Mouse (Mus musculus) ovary, postnatal 10 days (tissue): ENCODE results near the gene Sdad1.

ENCODE experiments used
- DNase-seq: peaks from one replicate; pipeline ENCODE4 v3.0.0; 2022; ENCODE audit warnings: low spot score

Gene Sdad1

GRCm38 (mm10) chr5:92312046-92312715, 1.9 kb upstream of the Sdad1 start:
- peak; percentile 68 for DNase-seq

DNA sequence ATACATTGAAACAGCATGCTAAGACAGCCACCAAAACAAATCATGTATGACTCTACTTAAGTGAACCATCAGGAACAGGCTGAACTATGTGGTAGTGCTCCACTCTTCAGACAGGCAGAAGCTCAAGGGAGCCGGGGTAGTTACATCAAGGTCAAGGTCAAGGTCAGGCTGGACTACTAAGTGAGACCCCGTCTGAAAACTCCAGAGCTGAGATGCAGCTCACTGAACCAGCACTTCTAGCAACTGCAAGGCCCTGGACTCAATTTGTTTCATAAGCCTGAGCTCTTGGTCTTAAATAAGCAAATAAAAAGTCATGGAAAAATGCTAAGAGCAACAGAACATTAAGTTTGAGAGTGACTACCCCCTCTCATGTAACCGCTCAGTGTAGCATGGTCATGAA, 6.0 kb downstream of the Sdad1 start:
- no peak for DNase-seq

DNA sequence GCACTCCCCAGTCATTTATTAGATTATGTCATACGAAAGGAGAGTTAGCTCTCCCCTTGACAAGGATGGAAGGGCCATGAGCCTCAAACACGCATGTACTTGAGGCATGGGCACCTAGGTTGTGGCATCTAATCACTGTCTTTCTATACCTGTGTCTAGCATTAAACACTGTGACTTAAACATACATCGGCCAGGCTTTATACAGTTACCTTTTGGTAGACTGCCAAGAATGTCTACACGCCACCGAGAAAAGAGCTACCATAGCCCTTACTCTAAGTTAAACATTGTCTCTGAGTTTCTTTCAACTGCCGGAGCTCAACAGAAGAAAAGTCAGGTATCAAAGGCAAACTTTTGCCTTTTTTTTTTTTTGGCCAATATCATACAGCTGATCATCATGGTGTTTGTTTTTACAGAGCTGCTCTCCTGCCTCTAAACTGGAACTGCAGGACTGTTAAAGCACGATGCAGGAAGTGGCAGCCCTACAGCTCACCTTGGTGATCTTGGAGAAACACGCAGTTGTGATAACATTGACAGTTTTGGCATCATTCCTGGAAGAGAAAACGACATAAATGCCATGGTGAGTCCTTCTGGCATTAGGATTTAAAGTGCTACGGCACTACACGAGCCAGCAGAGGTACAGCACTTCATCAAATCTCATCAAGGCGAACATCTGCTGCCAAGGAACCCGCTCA, 8.0 kb downstream of the Sdad1 start:
- no peak for DNase-seq

GRCm38 (mm10) chr5:92294525-92294924, 15.8 kb downstream of the Sdad1 start:
- no peak for DNase-seq

DNA sequence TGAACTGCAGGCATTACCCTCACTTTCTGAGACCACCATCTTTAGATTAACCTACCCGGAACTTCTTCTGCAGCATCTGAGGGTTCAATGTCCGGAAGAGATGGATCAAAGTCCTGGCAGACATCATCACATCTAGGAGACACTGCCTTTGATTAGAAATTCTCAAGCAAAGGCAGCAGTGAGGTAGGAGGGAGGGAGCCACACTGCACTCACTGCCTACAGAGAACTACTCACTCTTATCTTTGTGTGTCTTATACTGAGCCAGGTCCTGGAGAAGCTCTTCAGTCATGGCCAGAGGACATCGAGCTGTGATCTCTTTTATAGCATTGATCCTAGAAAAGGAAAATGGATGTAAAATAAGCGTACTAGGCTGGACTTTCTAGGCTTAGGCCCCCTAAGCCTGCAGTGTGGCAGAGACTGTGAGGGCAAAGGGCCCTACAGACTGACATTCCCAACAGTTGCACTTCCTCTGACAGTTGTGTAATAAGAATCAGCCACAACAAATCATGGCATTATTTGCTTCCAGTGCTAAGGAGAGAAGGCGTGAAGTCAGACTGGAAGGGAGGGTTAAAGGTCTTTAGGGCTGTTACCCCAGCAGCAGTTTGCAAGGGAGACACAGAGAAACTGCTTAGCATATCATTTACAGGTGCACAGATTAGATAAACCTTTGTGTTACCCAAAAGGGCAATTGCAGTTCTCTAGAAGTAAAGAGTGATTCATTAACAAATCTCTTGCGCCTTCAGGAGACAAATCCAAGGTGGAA, 18.4 kb downstream of the Sdad1 start:
- DNase-seq: no peak

GRCm38 (mm10) chr5:92287840-92288239, 22.4 kb downstream of the Sdad1 start:
- DNase-seq: no peak

DNA sequence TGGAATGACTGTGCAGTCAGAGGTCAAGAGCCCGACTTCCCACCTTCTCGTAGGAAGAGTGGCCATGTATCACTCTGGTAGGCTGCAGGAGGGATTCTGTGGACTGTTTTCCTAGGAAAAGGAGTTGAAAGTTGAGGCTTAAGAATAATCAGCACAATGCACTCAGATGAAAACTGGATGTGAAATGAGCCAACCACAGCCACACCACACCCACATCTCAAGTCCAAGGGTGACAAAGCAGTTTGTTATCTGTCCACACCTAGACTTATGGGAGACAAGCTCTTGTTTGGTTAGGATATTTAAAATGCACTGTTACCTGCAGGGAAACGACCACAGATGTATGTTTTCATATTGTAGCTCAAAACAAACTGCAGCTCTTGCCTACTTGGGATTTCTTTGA, 27.2 kb downstream of the Sdad1 start:
- DNase-seq: no peak

- DNase-seq: no peak
Measured at GRCm38 (mm10) chr5:92282571-92282970, 27.7 kb downstream of the Sdad1 start.

- DNase-seq: no peak
Measured at GRCm38 (mm10) chr5:92278942-92279537, 31.2 kb downstream of the Sdad1 start.

DNA sequence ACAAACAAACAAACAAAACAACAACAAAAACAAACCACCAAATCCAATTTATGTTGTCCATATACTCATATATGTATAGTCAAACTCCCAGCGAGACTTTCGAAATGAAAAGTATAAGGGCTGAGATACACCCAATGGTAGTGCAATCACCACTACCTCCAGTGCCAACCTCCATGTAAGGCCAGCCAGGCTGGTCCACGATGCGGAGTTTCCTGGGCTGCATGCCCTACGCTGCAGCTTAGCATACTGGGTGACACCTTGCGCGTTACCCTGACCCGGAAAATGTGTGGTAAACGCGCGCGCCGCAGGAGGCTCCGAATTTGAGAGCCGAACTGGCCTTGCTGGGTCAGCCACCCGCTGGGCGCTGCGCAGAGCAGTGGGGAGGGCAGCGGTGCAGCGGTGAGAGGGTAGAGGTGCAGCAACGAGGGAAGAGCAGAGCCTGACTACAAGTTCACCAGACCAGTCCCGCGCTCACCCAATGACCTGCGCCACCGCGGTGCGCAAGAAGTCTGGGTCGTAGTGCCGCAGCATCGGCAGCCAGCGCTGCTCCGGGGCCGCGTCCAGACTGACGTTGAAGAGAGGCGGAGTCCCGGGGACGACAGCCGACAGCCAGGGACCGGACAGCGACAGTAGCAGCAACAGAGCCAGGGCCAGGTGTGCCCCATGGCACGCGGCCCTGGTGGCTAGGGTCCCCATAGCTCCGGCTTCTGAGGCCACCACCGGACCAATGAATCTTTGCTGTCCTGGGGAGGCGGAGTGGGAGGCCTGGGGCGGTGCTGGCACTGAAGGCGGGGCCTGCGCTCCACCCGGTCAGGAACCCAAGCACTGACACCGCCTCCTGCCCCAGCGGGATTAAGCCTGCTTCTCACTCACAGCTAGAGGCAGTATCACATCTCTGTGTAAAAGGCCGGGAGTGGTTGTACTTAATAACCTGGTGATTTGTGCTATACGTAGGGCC, 32.6 kb downstream of the Sdad1 start, which contains the start of gene Naaa:
Naaa (minus strand) TSS at position 734 of the 958 bp plus-strand sequence.
- DNase-seq: peak; percentile 69

- DNase-seq: no peak
Measured at GRCm38 (mm10) chr5:92270496-92270895, 39.8 kb downstream of the Sdad1 start.

DNA sequence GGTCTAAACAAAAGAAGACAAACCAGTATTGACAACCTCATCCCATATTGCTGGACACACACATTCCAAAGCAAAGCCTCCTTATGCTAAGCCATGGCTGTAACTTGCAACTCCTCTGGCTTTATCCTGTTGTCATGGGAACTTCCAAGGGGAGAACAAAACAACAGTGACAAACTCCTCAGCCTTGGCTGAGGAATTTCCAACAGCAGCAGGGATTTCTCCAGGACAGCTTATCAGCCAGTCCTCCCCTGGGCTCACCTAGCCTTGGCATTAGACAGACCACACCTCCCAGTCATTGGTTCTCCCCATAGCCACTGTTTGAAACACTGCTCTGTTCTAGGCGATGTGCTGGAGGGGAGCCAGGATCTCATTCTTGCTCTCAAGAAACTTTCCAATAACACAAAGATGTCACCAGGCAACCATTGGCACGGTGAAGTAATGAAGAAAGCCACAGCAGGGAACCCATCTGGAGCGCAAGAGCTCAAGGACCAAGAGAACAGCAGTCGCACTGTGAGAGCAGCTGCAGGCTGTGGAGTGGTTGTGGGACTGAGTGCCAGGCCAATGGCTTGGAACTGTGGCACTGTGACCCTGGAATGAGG, 46.4 kb downstream of the Sdad1 start:
- peak; percentile 15 for DNase-seq

DNA sequence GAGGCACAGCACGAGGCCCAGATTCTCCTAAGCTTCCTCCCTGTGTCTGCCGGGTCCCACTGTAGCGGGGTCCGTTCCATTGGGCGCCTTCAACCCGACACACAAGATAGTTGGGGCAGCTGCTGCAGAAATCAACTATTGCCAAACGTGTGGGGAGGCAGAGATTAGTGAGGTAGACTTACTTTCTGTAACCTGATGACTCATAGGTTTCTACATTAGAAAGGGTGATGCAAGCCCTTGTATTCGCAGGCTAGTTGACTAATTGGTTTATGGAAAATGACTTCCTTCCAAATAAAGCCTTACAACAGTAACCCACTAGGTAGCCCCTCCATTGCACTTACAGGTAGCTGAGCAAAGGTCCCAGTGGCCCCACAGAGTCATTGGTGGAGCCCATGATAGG, 47.6 kb downstream of the Sdad1 start:
- DNase-seq: no peak

DNA sequence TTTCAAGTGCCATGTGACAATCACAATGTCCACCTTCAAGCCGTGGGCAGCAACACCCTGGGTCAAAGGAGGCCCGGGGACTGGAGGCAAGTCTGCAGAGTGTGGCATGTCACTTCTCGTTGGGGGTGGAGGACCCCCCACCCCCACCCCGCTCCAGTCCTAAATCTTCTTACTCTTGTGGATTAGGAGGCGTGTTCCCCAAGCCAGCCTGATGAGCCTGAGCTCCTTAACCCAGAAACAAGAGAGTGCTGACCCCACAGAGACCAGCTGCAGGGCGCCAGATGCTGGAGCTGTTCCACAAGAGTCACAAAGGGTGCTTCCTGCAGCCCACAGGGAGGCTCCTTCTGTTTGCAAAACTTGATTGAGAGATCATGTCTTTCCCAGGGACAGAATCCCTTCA, 54.1 kb downstream of the Sdad1 start, which contains the start of gene Ppef2:
Ppef2 (minus strand) TSS at position 61 of the 400 bp plus-strand sequence.
- DNase-seq: no peak

- no peak for DNase-seq
Measured at GRCm38 (mm10) chr5:92254476-92254875, 55.8 kb downstream of the Sdad1 start.

GRCm38 (mm10) chr5:92252797-92253343, 57.4 kb downstream of the Sdad1 start:
- DNase-seq: no peak

- no peak for DNase-seq
Measured at GRCm38 (mm10) chr5:92252031-92252430, 58.2 kb downstream of the Sdad1 start.

DNA sequence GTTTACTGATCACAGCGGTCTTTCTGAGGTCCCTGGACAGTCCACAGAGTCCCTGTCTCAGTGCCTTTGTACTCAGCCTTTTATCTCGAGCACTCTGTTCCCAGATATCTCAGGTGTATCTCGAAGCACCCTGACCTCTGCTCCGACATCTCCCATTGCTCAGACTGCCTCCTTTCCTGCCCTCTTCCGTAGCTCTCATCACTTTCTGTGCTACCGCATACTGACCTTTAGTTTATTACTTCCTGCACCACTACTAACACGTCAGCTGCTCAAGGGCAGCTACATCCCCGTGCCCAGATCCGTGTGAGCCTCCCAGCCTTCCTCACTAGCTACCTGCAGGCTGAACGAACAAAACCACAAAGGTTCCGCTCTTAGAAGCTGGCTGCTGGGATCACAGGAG, 61.7 kb downstream of the Sdad1 start:
- DNase-seq: no peak

DNA sequence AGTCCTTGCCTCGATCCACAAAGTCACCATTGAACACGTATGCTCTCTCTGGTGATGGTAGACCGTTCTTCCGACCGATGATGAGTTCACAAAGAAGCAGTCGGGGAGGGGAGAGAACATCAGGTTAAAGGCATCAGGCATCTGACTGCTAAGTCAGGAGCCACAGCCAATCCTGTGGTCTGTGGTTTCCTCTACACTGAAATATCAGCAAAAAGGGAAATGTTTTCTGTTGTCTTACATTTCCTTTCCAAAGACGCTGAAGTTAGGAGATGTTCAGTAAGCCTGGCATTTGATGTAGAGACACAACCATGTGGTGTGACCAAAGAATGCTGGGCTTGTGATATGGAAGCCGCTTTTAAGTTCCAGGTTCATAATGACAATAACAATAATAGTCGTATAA, 64.8 kb downstream of the Sdad1 start:
- DNase-seq: no peak

DNA sequence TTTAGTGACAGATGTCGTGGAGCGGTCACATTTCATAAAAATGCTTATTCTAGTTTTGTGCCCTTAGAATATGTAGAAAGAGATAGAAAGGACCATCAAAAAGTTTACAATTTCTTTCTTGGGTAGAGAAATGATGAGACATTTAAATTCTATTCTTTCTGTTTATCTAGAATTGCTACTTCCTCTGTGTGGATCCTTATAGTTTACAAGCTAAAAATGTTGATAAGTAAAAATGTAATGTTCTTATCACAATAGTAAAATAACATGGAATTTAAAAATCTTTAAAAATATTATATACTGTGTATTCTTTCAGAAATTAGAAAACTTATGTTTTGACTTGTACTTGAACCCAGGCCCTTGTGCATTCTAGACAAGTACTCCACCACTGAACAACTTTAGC, 65.4 kb downstream of the Sdad1 start:
- no peak for DNase-seq

DNA sequence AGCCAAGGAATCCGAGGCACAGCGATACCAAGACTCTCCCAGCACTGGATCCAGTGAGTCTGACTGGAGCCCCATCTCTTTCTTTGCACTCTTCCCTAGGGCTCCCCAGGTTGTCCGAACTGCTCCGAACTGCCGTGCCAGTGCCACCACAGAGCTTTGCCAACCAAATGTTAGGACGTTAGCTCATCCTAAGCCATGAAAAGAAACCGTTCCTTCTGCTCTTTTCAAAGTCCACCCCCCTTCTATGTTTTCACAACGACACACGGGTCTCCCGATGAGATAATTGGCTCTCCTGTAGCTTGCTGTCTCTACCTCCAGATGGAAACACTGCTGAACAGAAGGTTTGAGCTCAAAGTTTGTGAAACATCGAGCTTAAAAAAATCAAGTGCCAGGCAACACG, 69.5 kb downstream of the Sdad1 start:
- DNase-seq: no peak
